Mouse (Mus musculus): ENCODE results near the gene Arfgef2.

GRCm38 (mm10) chr2:166857118-166857517, 51.7 kb downstream of the Arfgef2 start:
- TF ChIP-seq USF1 (IDR thresholded peaks at IDR 0.05; ENCODE audit: low read depth, low read length): no peak
- no peak for TF ChIP-seq USF2 (IDR thresholded peaks at IDR 0.05; ENCODE audit: borderline replicate concordance in 1 of 2, insufficient read depth in 1 of 2, low read depth in 1 of 2, low read length in 2 of 2)
- no peak for TF ChIP-seq GABPA (IDR thresholded peaks at IDR 0.05; ENCODE audit: low read depth, low read length)
- peak; percentile 40 to 48 (median 42) for TF ChIP-seq CTCF (IDR thresholded peaks at IDR 0.05 in 2 of 3, conservative IDR thresholded peaks at IDR 0.05 in 1 of 3; ENCODE audit: control insufficient read depth in 1 of 3, insufficient read depth in 1 of 3, low read depth in 2 of 3, low read length in 3 of 3, poor library complexity in 1 of 3, severe bottlenecking in 1 of 3)
- TF ChIP-seq ZNF384 (IDR thresholded peaks at IDR 0.05; ENCODE audit: low read depth, low read length): no peak
- TF ChIP-seq NRF1 (IDR thresholded peaks at IDR 0.05; ENCODE audit: insufficient read depth, low read depth, low read length, poor library complexity, severe bottlenecking): no peak
- TF ChIP-seq E2F4 (IDR thresholded peaks at IDR 0.05; ENCODE audit: borderline replicate concordance, low read depth, low read length): no peak
- no peak for TF ChIP-seq POLR2A (IDR thresholded peaks at IDR 0.05; ENCODE audit: control insufficient read depth in 1 of 2, insufficient read depth in 1 of 2, low read depth in 1 of 2, low read length in 2 of 2, poor library complexity in 1 of 2)
